Mouse (Mus musculus): Measurements from ENCODE around the gene Smco2. TPM values are rescaled to one million over a fixed set of nuclear protein-coding genes. Genes with fewer than 3 reads are reported as not detected.
A peak's percentile ranks its signal among the peaks of the same experiment; 100 is the strongest.

Smco2 gene
- total and polyA plus RNA-seq, 3 experiments = not detected

GRCm38 (mm10) chr6:146876820-146877219, 26.9 kb downstream of the Smco2 start:
- no peak overlapping the region for H3K27ac ChIP-seq (ENCODE audit: control insufficient read depth, low read depth, low read length)
- no peaks in the 10 kb centered on the region for H3K27me3 ChIP-seq (ENCODE audit: control insufficient read depth in 1 of 2, insufficient read depth in 2 of 2, low read length in 2 of 2)
- H3K4me1 ChIP-seq (ENCODE audit: control insufficient read depth in 1 of 2, insufficient read depth in 2 of 2, low read length in 2 of 2) = peaks cover 9 to 28% of the 10 kb centered on the region in 2 experiments
- no peak overlapping the region for H3K4me3 ChIP-seq (ENCODE audit: control insufficient read depth in 1 of 2, insufficient read depth in 1 of 2, low read depth in 2 of 2, low read length in 2 of 2)
- H3K79me2 ChIP-seq (ENCODE audit: control insufficient read depth, insufficient read depth, low read length, poor library complexity) = no peaks in the 10 kb centered on the region
- H3K9ac ChIP-seq (ENCODE audit: control insufficient read depth, low read depth, low read length, poor library complexity, severe bottlenecking) = no peak overlapping the region
- no peak for DNase-seq (ENCODE audit: low read depth, low spot score)
- peak; percentile 28 to 30 (median 28); a peak in 5 of 6 replicates for TF ChIP-seq CTCF (IDR thresholded peaks at IDR 0.05 in 2 of 3, conservative IDR thresholded peaks at IDR 0.05 in 1 of 3; ENCODE audit: control insufficient read depth in 1 of 3, insufficient read depth in 1 of 3, low read depth in 2 of 3, low read length in 3 of 3, poor library complexity in 1 of 3, severe bottlenecking in 1 of 3)
- 0 out of 2 replicates have a peak, but pooled peaks have one; percentile 16 for TF ChIP-seq SMC3 (IDR thresholded peaks at IDR 0.05; ENCODE audit: low read depth, low read length)
- peak; percentile 4 for TF ChIP-seq RAD21 (IDR thresholded peaks at IDR 0.05; ENCODE audit: low read depth, low read length)
- TF ChIP-seq ZKSCAN1 (IDR thresholded peaks at IDR 0.05; ENCODE audit: low read depth, low read length) = no peak
- peaks cover 0 to 15% of the 10 kb centered on the region in 2 experiments; a peak in 2 of 4 replicates for H3K36me3 ChIP-seq (ENCODE audit: control insufficient read depth in 1 of 2, insufficient read depth in 2 of 2, low read length in 2 of 2)
- H3K9me3 ChIP-seq (replicated peaks; ENCODE audit: insufficient read depth, low read length) = no peaks in the 10 kb centered on the region

- no peak for DNase-seq (ENCODE audit: low read depth, low spot score)
- Histone ChIP-seq H3K4me3 (ENCODE audit: control insufficient read depth in 1 of 2, insufficient read depth in 1 of 2, low read depth in 2 of 2, low read length in 2 of 2) (no peak overlapping the region), H3K79me2 (ENCODE audit: control insufficient read depth, insufficient read depth, low read length, poor library complexity) (no peaks in the 10 kb centered on the region), H3K27ac (ENCODE audit: control insufficient read depth, low read depth, low read length) (no peak overlapping the region), H3K9ac (ENCODE audit: control insufficient read depth, low read depth, low read length, poor library complexity, severe bottlenecking) (no peak overlapping the region), H3K4me1 (ENCODE audit: control insufficient read depth in 1 of 2, insufficient read depth in 2 of 2, low read length in 2 of 2) (peaks cover 5 to 21% of the 10 kb centered on the region in 2 experiments), H3K27me3 (ENCODE audit: control insufficient read depth in 1 of 2, insufficient read depth in 2 of 2, low read length in 2 of 2) (no peaks in the 10 kb centered on the region), H3K9me3 (replicated peaks; ENCODE audit: insufficient read depth, low read length) (no peaks in the 10 kb centered on the region), H3K36me3 (ENCODE audit: control insufficient read depth in 1 of 2, insufficient read depth in 2 of 2, low read length in 2 of 2) (peaks cover 0 to 7% of the 10 kb centered on the region in 2 experiments; a peak in 2 of 4 replicates)
- TF ChIP-seq USF1 (IDR thresholded peaks at IDR 0.05; ENCODE audit: low read depth, low read length) (no peak), CHD1 (IDR thresholded peaks at IDR 0.05; ENCODE audit: low read depth, low read length) (no peak), JUND (IDR thresholded peaks at IDR 0.05; ENCODE audit: low read depth, low read length) (no peak)
These were observed 27.6 kb downstream of the Smco2 start for GRCm38 (mm10) chr6:146877425-146878045.

- Histone ChIP-seq H3K27ac (ENCODE audit: control insufficient read depth, low read depth, low read length) (no peak overlapping the region), H3K4me1 (ENCODE audit: control insufficient read depth in 1 of 2, insufficient read depth in 2 of 2, low read length in 2 of 2) (peaks cover 5 to 7% of the 10 kb centered on the region in 2 experiments), H3K27me3 (ENCODE audit: control insufficient read depth in 1 of 2, insufficient read depth in 2 of 2, low read length in 2 of 2) (no peaks in the 10 kb centered on the region), H3K36me3 (ENCODE audit: control insufficient read depth in 1 of 2, insufficient read depth in 2 of 2, low read length in 2 of 2) (peaks cover 0 to 3% of the 10 kb centered on the region in 2 experiments; a peak in 2 of 4 replicates), H3K4me3 (ENCODE audit: control insufficient read depth in 1 of 2, insufficient read depth in 1 of 2, low read depth in 2 of 2, low read length in 2 of 2) (no peak overlapping the region), H3K79me2 (ENCODE audit: control insufficient read depth, insufficient read depth, low read length, poor library complexity) (no peaks in the 10 kb centered on the region), H3K9ac (ENCODE audit: control insufficient read depth, low read depth, low read length, poor library complexity, severe bottlenecking) (no peak overlapping the region), H3K9me3 (replicated peaks; ENCODE audit: insufficient read depth, low read length) (no peaks in the 10 kb centered on the region)
- no peak for TF ChIP-seq RCOR1 (IDR thresholded peaks at IDR 0.05; ENCODE audit: low read depth, low read length)
- no peak for TF ChIP-seq MXI1 (IDR thresholded peaks at IDR 0.05; ENCODE audit: low read depth, low read length)
- TF ChIP-seq POLR2AphosphoS5 (IDR thresholded peaks at IDR 0.05; ENCODE audit: borderline replicate concordance, low read depth, low read length) = no peak
- TF ChIP-seq MYC (IDR thresholded peaks at IDR 0.05; ENCODE audit: low read depth, low read length) = no peak
- TF ChIP-seq MAFK (IDR thresholded peaks at IDR 0.05; ENCODE audit: borderline replicate concordance, low read depth, low read length) = no peak
- TF ChIP-seq TCF12 (IDR thresholded peaks at IDR 0.05; ENCODE audit: low read depth, low read length) = no peak
- no peak for TF ChIP-seq GATA1 (IDR thresholded peaks at IDR 0.05; ENCODE audit: low read depth, low read length)
- no peak for DNase-seq (ENCODE audit: low read depth, low spot score)
These were observed 29.0 kb downstream of the Smco2 start for GRCm38 (mm10) chr6:146878926-146879325.
